In genomic region chr1:185308334-185308733, GRCm38 (mm10) we compare ENCODE assay signal across 21 mouse cellular contexts. TPM values are rescaled to one million over a fixed set of nuclear protein-coding genes. Genes with fewer than 3 reads are reported as not detected.
DNase-seq lines count a peak whose midpoint lies in the region; ATAC-seq lines count a peak whose summit lies in the region.
"Had no signal": no experiment of that assay in that cellular context is flagged by ENCODE, and none has a peak within 500 bp of the region (broad histone marks: within the 10 kb centered on the region; RNA-seq: fewer than 3 reads in every experiment).

No protein-coding gene starts in this region.

- H3K36me3 ChIP-seq in heart, embryonic 12.5 days = peaks cover 33% of the 10 kb centered on the region
- peaks cover 17% of the 10 kb centered on the region for H3K36me3 ChIP-seq in heart, embryonic 16.5 days (ENCODE audit: control insufficient read depth, insufficient read depth)
- H3K36me3 ChIP-seq in intestine, embryonic 15.5 days = peaks cover 15% of the 10 kb centered on the region
- H3K36me3 ChIP-seq in stomach, embryonic 16.5 days (ENCODE audit: control insufficient read depth, insufficient read depth, low read length) = peaks cover 18% of the 10 kb centered on the region

- peak overlapping the region; percentile 69 for H3K27ac ChIP-seq in heart, embryonic 12.5 days (ENCODE audit: poor library complexity, severe bottlenecking)
- peak overlapping the region; percentile 74; the same call in 1 of the 2 replicates for H3K27ac ChIP-seq in heart, embryonic 16.5 days (ENCODE audit: low read length)
- peak overlapping the region; percentile 89 for H3K27ac ChIP-seq in intestine, embryonic 15.5 days
- peak overlapping the region; percentile 67; the same call in 1 of the 2 replicates for H3K27ac ChIP-seq in stomach, embryonic 16.5 days (ENCODE audit: low read length)
- H3K27ac ChIP-seq: embryonic facial prominence, embryonic 15.5 days; forebrain, embryonic 10.5 days; hindbrain, embryonic 15.5 days; kidney, embryonic 15.5 days had no signal

- WGBS in heart, embryonic 12.5 days = 97% methylated on average over 2 of the region's 2 CpGs
- WGBS in heart, embryonic 16.5 days = 96% methylated on average over 2 of the region's 2 CpGs
- 66% methylated on average over 2 of the region's 2 CpGs for WGBS in intestine, embryonic 15.5 days
- WGBS in stomach, embryonic 16.5 days = 82% methylated on average over 2 of the region's 2 CpGs

- H3K4me2 ChIP-seq in heart, embryonic 12.5 days = peak overlapping the region; percentile 46; the same call in 1 of the 2 replicates
- H3K4me2 ChIP-seq in heart, embryonic 16.5 days (ENCODE audit: low read depth, low read length) = peak overlapping the region; percentile 36; the same call in 1 of the 2 replicates
- 0 out of 2 replicates have a peak overlapping the region, but pooled peaks have one; percentile 33 for H3K4me2 ChIP-seq in intestine, embryonic 15.5 days (replicated peaks)
- no peak overlapping the region for H3K4me2 ChIP-seq in stomach, embryonic 16.5 days (ENCODE audit: low read depth, low read length)
- H3K4me2 ChIP-seq: embryonic facial prominence, embryonic 15.5 days; hindbrain, embryonic 15.5 days; kidney, embryonic 15.5 days had no signal

- DNase-seq in heart, postnatal 14 days = no peak
- no peak for DNase-seq in heart, adult 11 months
- DNase-seq in lung, postnatal 14 days = no peak
- DNase-seq in adrenal gland, postnatal 25 days = no peak
- DNase-seq: cerebellum, adult 11 months; cerebellum, adult 8-10 months; cerebellum, postnatal 14 days; embryo, embryonic 11 days had no signal

- no peak overlapping the region for H3K4me3 ChIP-seq in heart, embryonic 12.5 days
- H3K4me3 ChIP-seq in heart, embryonic 16.5 days (ENCODE audit: low read length) = no peak overlapping the region
- H3K4me3 ChIP-seq in intestine, embryonic 15.5 days (replicated peaks) = no peak overlapping the region
- H3K4me3 ChIP-seq in stomach, embryonic 16.5 days (replicated peaks; ENCODE audit: low read length) = no peak overlapping the region
- H3K4me3 ChIP-seq: embryonic facial prominence, embryonic 15.5 days; erythroblast, embryonic 14.5 days; forebrain, embryonic 10.5 days; hindbrain, embryonic 15.5 days; kidney, embryonic 15.5 days had no signal

- no peak overlapping the region for H3K9ac ChIP-seq in heart, embryonic 12.5 days
- no peak overlapping the region for H3K9ac ChIP-seq in heart, embryonic 16.5 days (ENCODE audit: low read length)
- no peak overlapping the region for H3K9ac ChIP-seq in intestine, embryonic 15.5 days
- no peak overlapping the region for H3K9ac ChIP-seq in stomach, embryonic 16.5 days (ENCODE audit: low read length)
- H3K9ac ChIP-seq: embryonic facial prominence, embryonic 15.5 days; hindbrain, embryonic 15.5 days; kidney, embryonic 15.5 days had no signal

- no peaks in the 10 kb centered on the region for H3K27me3 ChIP-seq in heart, embryonic 12.5 days (replicated peaks)
- no peaks in the 10 kb centered on the region for H3K27me3 ChIP-seq in heart, embryonic 16.5 days (ENCODE audit: control insufficient read depth, insufficient read depth, low read length)
- H3K27me3 ChIP-seq in intestine, embryonic 15.5 days (replicated peaks) = no peaks in the 10 kb centered on the region
- no peaks in the 10 kb centered on the region for H3K27me3 ChIP-seq in stomach, embryonic 16.5 days (ENCODE audit: control insufficient read depth, insufficient read depth, low read length)
- H3K27me3 ChIP-seq: CH12.LX; embryonic facial prominence, embryonic 15.5 days; hindbrain, embryonic 15.5 days; kidney, embryonic 15.5 days; Patski had no signal

- H3K9me3 ChIP-seq in heart, embryonic 12.5 days (replicated peaks) = peaks cover 8% of the 10 kb centered on the region
- H3K9me3 ChIP-seq in heart, embryonic 16.5 days (replicated peaks; ENCODE audit: control insufficient read depth, low read length) = 0 out of 2 replicates have a peak, but pooled peaks cover 2% of the 10 kb centered on the region
- H3K9me3 ChIP-seq in intestine, embryonic 15.5 days = no peaks in the 10 kb centered on the region; the same call in 1 of the 2 replicates
- no peaks in the 10 kb centered on the region for H3K9me3 ChIP-seq in stomach, embryonic 16.5 days (replicated peaks; ENCODE audit: control insufficient read depth, low read length)
- H3K9me3 ChIP-seq: embryonic facial prominence, embryonic 15.5 days; hindbrain, embryonic 15.5 days; kidney, embryonic 15.5 days had no signal

- no peak for ATAC-seq in heart, embryonic 12.5 days (ENCODE audit: insufficient number of reproducible peaks, low FRiP score)
- no peak for ATAC-seq in heart, embryonic 16.5 days (replicated peaks; ENCODE audit: extremely low read depth, insufficient read depth, low FRiP score)
- ATAC-seq in intestine, embryonic 15.5 days = peak; percentile 77
- ATAC-seq in stomach, embryonic 16.5 days (ENCODE audit: insufficient read depth, low FRiP score) = no peak
- ATAC-seq: activated CD4-positive, CD25-positive, alpha-beta regulatory T cell, adult 4 months; forebrain, embryonic 14.5 days; Patski had no signal

- intact Hi-C loops in heart, postnatal 14 days (cut with DNase I) = no loop called here

- H3K4me1 ChIP-seq in heart, embryonic 12.5 days (replicated peaks) = peaks cover 16% of the 10 kb centered on the region
- peaks cover 17% of the 10 kb centered on the region for H3K4me1 ChIP-seq in heart, embryonic 16.5 days (ENCODE audit: control insufficient read depth, insufficient read depth, low read length)
- H3K4me1 ChIP-seq in intestine, embryonic 15.5 days (replicated peaks) = no peaks in the 10 kb centered on the region; the same call in 1 of the 2 replicates
- no peaks in the 10 kb centered on the region for H3K4me1 ChIP-seq in stomach, embryonic 16.5 days (ENCODE audit: control insufficient read depth, insufficient read depth, low read length)
- H3K4me1 ChIP-seq: embryonic facial prominence, embryonic 15.5 days; forebrain, embryonic 10.5 days; hindbrain, embryonic 15.5 days; kidney, embryonic 15.5 days had no signal

RNA-seq across cellular contexts. Expression of gene Iars2, which starts 20.9 kb away (rescaled TPM):
- 45.3 and 46.9 TPM in 2 replicates for polyA plus RNA-seq in heart, embryonic 12.5 days (2016; fragmentation: Nextera tagmentation; extraction: Ambion mirVana)
- 10 to 100 TPM; 68.3 to 69.7 TPM for total RNA-seq in heart, postnatal 14 days (2021)
- 40.5 and 42.6 TPM in 2 replicates for polyA plus RNA-seq in heart, embryonic 16.5 days (2015; fragmentation: Nextera tagmentation; extraction: Ambion mirVana)
- polyA plus RNA-seq in intestine, embryonic 15.5 days (2015; fragmentation: Nextera tagmentation; extraction: Ambion mirVana) = 61.9 and 66.9 TPM in 2 replicates
- 36.4 and 37.0 TPM in 2 replicates for polyA plus RNA-seq in stomach, embryonic 16.5 days (2015; fragmentation: Nextera tagmentation; extraction: Ambion mirVana)
- total RNA-seq in adrenal gland, postnatal 25 days (2021) = 86.6 and 107 TPM in 2 replicates

RNA-seq across cellular contexts. Expression of gene Bpnt1, which starts 23.6 kb away (rescaled TPM):
- 28.6 and 29.0 TPM in 2 replicates for polyA plus RNA-seq in heart, embryonic 12.5 days (2016; fragmentation: Nextera tagmentation; extraction: Ambion mirVana)
- total RNA-seq in heart, postnatal 14 days (2021) = 10 to 100 TPM; 25.4 to 28.9 TPM
- 26.9 and 33.6 TPM in 2 replicates for polyA plus RNA-seq in heart, embryonic 16.5 days (2015; fragmentation: Nextera tagmentation; extraction: Ambion mirVana)
- 210 and 233 TPM in 2 replicates for polyA plus RNA-seq in intestine, embryonic 15.5 days (2015; fragmentation: Nextera tagmentation; extraction: Ambion mirVana)
- 75.9 and 81.3 TPM in 2 replicates for polyA plus RNA-seq in stomach, embryonic 16.5 days (2015; fragmentation: Nextera tagmentation; extraction: Ambion mirVana)
- total RNA-seq in adrenal gland, postnatal 25 days (2021) = 99.9 and 103 TPM in 2 replicates

RNA-seq across cellular contexts. Expression of gene Eprs, which starts 54.5 kb away (rescaled TPM):
- polyA plus RNA-seq in heart, embryonic 12.5 days (2016; fragmentation: Nextera tagmentation; extraction: Ambion mirVana) = 110 and 115 TPM in 2 replicates
- total RNA-seq in heart, postnatal 14 days (2021) = 10 to 100 TPM; 67.6 to 69.2 TPM
- polyA plus RNA-seq in heart, embryonic 16.5 days (2015; fragmentation: Nextera tagmentation; extraction: Ambion mirVana) = 95.8 and 104 TPM in 2 replicates
- 161 and 164 TPM in 2 replicates for polyA plus RNA-seq in intestine, embryonic 15.5 days (2015; fragmentation: Nextera tagmentation; extraction: Ambion mirVana)
- 124 and 128 TPM in 2 replicates for polyA plus RNA-seq in stomach, embryonic 16.5 days (2015; fragmentation: Nextera tagmentation; extraction: Ambion mirVana)
- 124 and 187 TPM in 2 replicates for total RNA-seq in adrenal gland, postnatal 25 days (2021)
